Mouse (Mus musculus) spleen, adult 2 months (tissue): ENCODE data around the gene Csnk2a1.

Source experiments
- CTCF ChIP-seq: fragments of 200-500 bp; IDR thresholded peaks from 2 replicates; pipeline ENCODE4 v1.5.1; 2011; ENCODE audit warnings: mild to moderate bottlenecking, inconsistent platforms; ENCODE audit not compliant: insufficient read depth, insufficient read length, insufficient replicate concordance; ENCODE audit errors: extremely low read depth
- POLR2A ChIP-seq: fragments of 200-500 bp; IDR thresholded peaks from 2 replicates; pipeline ENCODE4 v1.6.1; 2011; ENCODE audit warnings: low read depth, low read length, inconsistent platforms

GRCm38 (mm10) chr2:152305480-152305879 lies 78.8 kb downstream of the Csnk2a1 start:
- TF ChIP-seq CTCF (no peak), POLR2A (no peak)
